Mouse (Mus musculus) MEL (cell line): Measurements from ENCODE around the gene Polr1a.

Source experiments
- CHD2 ChIP-seq: IDR thresholded peaks from 2 replicates; pipeline ENCODE4 v1.6.1; 2011; ENCODE audit warnings: low read length, improper control_type of control experiment
- CTCF ChIP-seq, 3 experiments: IDR thresholded peaks in 2 of 3; conservative IDR thresholded peaks in 1 of 3; 2 replicates each; pipeline ENCODE4 v1.5.1; 2011 to 2012; ENCODE audit warnings: low read length in 3 of 3, low read depth in 2 of 3, mild to moderate bottlenecking in 2 of 3, improper control_type of control experiment in 1 of 3, inconsistent platforms in 1 of 3, mixed read lengths in 1 of 3, moderate library complexity in 1 of 3; ENCODE audit not compliant: control insufficient read depth in 1 of 3, insufficient read depth in 1 of 3, poor library complexity in 1 of 3, severe bottlenecking in 1 of 3
- EP300 ChIP-seq, 2 experiments: IDR thresholded peaks; 2 replicates each; pipeline ENCODE4 v1.6.1; 2011; ENCODE audit warnings: improper control_type of control experiment in 2 of 2, low read length in 2 of 2, low read depth in 1 of 2, mild to moderate bottlenecking in 1 of 2
- MAX ChIP-seq: IDR thresholded peaks from 2 replicates; pipeline ENCODE4 v1.6.1; 2011; ENCODE audit warnings: low read length, improper control_type of control experiment
- MAZ ChIP-seq: IDR thresholded peaks from 2 replicates; pipeline ENCODE4 v1.6.1; 2012; ENCODE audit warnings: low read depth, mild to moderate bottlenecking, inconsistent platforms, low read length, improper control_type of control experiment
- MYC ChIP-seq: IDR thresholded peaks from 2 replicates; pipeline ENCODE4 v1.6.1; 2011; ENCODE audit warnings: low read depth, mild to moderate bottlenecking, low read length, improper control_type of control experiment, moderate library complexity
- NELFE ChIP-seq: IDR thresholded peaks from 2 replicates; pipeline ENCODE4 v1.6.1; 2011; ENCODE audit warnings: low read depth, low read length, improper control_type of control experiment
- POLR2A ChIP-seq, 2 experiments: IDR thresholded peaks; 2 replicates each; pipeline ENCODE4 v1.6.1; 2011 to 2012; ENCODE audit warnings: low read length in 2 of 2, mild to moderate bottlenecking in 2 of 2, control low read depth in 1 of 2, improper control_type of control experiment in 1 of 2, low read depth in 1 of 2, moderate library complexity in 1 of 2; ENCODE audit not compliant: control insufficient read depth in 1 of 2, insufficient read depth in 1 of 2, poor library complexity in 1 of 2
- POLR2AphosphoS5 ChIP-seq: IDR thresholded peaks from 2 replicates; pipeline ENCODE4 v1.6.1; 2012; ENCODE audit warnings: low read depth, borderline replicate concordance, mild to moderate bottlenecking, inconsistent platforms, low read length, moderate library complexity, mixed read lengths
- RAD21 ChIP-seq: IDR thresholded peaks from 2 replicates; pipeline ENCODE4 v1.6.1; 2011; ENCODE audit warnings: mild to moderate bottlenecking, low read depth, low read length, improper control_type of control experiment
- UBTF ChIP-seq: IDR thresholded peaks from 2 replicates; pipeline ENCODE4 v1.6.1; 2012; ENCODE audit warnings: low read depth, mild to moderate bottlenecking, inconsistent platforms, low read length, improper control_type of control experiment, moderate library complexity, borderline replicate concordance; ENCODE audit not compliant: insufficient read depth
- USF1 ChIP-seq: IDR thresholded peaks from 2 replicates; pipeline ENCODE4 v1.6.1; 2014; ENCODE audit warnings: low read depth, mild to moderate bottlenecking, inconsistent platforms, low read length, improper control_type of control experiment, moderate library complexity

DNA sequence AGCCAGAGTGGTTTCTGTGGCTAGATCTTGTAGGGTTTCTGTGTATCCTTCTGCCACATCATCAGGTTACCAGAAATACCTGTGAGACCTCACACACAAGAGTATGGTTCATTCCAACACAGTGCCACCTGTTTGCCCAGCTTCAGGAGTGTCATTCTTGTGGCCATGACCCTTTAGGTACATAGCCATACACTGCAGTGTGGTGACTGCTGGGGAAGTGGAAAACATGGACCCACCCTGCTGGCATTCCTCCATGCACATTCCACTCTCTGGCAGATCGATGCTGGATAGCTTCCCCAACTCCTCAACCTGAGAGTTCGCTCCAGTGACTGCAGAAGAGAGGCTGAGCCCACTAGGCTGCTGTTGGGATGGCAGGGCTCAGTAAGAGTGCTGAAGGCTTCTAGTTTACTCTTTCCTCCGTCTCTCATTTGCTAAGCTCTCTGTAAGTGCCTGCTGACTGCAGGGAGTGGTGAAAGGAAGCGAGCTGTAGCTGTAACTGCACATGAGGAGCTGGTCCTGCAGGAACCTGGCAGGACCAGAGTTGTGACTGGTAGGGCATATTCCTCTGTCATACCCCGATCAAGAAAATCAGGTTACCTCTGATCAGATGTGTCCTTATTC lies 57.9 kb downstream of the Polr1a start:
- no peak for TF ChIP-seq CTCF (IDR thresholded peaks at IDR 0.05 in 2 of 3, conservative IDR thresholded peaks at IDR 0.05 in 1 of 3; ENCODE audit: control insufficient read depth in 1 of 3, insufficient read depth in 1 of 3, low read depth in 2 of 3, low read length in 3 of 3, poor library complexity in 1 of 3, severe bottlenecking in 1 of 3)
- no peak for TF ChIP-seq RAD21
- TF ChIP-seq NELFE, result no peak
- TF ChIP-seq EP300 (IDR thresholded peaks at IDR 0.05; ENCODE audit: low read depth in 1 of 2, low read length in 2 of 2), result no peak
- TF ChIP-seq UBTF, result no peak
- TF ChIP-seq MAX, result no peak
- TF ChIP-seq USF1, result no peak
- TF ChIP-seq POLR2A (IDR thresholded peaks at IDR 0.05; ENCODE audit: control insufficient read depth in 1 of 2, insufficient read depth in 1 of 2, low read depth in 1 of 2, low read length in 2 of 2, poor library complexity in 1 of 2), result no peak
- TF ChIP-seq CHD2, result no peak
- TF ChIP-seq POLR2AphosphoS5, result no peak
- no peak for TF ChIP-seq MYC
- TF ChIP-seq MAZ, result no peak
